Mouse (Mus musculus) embryo, embryonic 10.5 days (tissue): ENCODE data around the gene Lcmt2.

Experiments
- DNase-seq: peaks from one replicate; pipeline ENCODE4 v3.0.0-alpha.2; 2015; ENCODE audit warnings: low spot score

The Lcmt2 gene

DNA sequence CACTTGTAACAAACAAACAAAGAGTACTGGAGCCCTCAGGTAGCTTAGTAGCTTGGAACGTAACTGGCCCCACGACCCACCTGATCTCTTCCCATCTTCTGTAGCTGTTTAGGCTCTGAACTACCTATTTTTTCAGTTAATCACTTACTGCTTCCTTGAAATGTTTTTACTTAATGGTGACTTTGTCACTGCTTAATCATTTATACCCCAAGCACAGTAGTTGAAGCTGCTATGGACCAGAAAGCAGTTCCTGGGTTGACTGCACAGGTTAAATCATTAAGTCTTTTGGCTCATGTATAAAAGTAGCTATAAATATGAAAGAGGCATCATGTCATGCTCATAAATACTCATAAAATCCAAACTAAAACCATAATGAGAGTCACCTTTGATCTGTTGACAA is 25.0 kb downstream of the Lcmt2 start:
- DNase-seq: no peak

DNA sequence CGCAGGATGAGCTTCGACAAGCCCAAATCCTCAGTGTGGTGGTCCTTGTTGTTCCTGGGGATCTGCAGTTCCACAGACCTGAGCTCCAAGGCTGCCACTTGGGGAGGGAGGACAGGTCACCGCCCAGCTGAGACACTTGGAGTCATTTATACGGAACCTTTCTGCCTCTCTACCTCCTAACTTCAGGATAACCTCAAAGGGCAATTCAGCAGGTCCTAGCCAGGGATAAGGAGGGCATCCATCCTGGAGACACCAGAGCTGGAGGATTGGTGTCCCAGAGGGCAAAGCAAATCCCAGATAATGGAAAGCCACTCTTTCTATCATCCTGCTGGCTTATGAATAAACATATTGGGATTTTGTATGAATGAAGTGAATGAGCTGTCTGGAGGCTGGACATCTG is 30.8 kb downstream of the Lcmt2 start, which contains the start of gene Tgm7:
Tgm7 (minus strand) TSS at position 101 of the 400 bp plus-strand sequence.
- DNase-seq: no peak

DNA sequence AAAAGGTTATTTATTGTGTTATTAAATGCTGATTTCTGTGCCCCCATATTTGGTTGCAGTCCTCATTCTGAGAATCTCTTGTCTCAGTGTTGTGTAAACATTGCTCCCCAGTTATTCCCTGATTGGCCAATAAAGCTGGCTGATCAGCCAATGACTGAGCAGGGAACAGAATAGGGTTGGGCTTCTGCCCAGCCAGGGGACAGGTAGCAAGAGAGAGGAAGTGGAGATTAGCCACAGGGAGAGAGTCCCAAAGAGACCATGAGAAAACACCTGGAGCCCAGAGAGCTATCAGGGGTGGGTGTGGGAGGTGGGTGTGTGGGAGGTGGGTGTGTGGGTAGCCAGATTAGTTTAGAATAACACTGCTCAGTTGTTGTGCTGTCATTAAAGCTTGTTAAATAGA is 34.5 kb downstream of the Lcmt2 start:
- no peak for DNase-seq

DNA sequence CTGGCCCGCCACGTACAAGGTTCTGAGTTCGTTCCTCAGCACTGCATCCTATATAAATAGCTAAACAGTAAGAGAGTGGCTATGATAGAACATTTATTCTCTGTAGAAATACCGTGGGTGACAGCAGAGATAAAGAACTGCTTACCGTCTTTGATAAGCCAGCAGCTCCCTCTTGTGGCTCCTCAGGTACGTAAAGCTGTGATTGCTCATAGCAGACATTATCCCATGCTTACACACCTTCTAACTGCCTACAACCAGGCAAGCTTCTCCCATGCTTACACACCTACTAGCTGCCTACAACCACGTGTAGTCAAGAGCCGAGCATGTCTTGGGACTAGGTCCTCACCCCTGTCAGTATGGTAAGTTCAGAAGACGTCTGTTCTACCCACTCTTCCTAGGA is 38.4 kb downstream of the Lcmt2 start:
- DNase-seq: peak; percentile 77

GRCm38 (mm10) chr2:121089751-121090150 is 50.7 kb downstream of the Lcmt2 start:
- no peak for DNase-seq

DNA sequence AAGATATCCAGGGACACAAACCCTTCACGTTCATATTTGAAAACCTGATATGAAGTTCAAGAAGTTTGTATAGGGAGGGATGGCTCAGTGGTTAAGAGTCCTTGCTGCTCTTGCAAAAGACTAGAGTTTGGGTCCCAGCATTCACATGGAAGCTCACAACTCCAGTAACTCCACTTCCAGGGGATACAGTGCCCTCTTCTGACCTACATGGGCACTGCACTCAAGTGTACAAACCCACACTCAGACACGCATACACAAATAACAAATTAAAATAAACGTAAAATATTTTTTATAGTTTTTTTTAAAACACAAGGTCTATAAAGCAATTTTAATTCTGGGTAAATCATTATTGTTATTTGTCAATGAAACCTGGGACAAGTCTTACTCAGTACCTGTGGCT is 51.9 kb downstream of the Lcmt2 start:
- no peak for DNase-seq

DNA sequence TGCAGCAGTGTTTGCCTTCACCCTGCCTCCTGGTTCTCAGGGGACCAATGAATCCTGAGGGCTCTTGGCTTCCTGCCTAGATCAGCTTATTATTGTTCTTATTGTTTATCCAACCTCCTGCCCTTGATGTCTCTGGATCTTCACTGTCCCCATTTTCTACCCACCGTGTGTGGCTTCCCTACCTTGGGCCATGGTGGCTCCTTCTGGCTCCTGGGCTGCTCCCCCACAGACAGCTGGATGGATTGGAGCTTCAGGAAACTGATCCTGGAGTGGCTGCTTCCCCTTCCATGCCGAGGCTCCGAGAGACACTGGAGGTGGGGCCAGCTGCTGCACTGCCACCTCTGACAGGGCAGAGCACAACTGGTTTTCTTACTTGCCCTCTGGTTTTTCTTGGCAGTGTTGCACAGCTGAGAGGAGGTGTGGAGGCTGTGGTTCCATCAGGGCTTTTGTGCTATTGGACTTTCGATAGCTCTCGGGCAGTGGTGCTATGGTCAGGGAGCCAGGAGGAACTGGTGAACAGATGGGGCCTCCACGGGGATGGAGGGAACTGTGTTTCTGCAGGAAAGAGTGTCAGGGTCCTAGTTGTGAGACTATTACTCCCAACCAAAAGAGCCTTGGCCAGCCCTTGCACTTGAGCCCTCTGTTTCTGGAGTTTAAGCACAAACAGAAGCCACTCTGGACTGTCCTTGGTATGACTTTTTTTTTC is 54.8 kb downstream of the Lcmt2 start, which contains the start of gene Tgm5:
Tgm5 (minus strand) TSS at position 362 of the 706 bp plus-strand sequence.
- no peak for DNase-seq

DNA sequence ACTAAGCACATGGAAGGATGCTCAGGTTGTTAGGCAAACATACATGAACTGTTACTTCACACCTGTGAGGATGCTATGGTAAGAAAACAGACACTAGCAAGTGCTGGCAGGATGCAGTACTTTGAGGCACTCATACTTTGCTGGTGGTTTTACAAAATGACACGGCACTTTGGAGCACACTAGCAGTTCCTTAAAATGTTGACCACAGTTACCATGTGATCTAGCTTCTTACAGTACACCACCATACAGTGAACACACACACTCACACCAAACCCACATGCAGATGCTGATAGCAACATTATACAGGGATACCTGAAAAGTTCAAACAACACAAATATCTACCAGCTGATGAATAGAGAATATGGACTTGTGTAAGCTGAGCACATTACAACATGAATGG is 57.8 kb downstream of the Lcmt2 start:
- DNase-seq: no peak
